Mouse (Mus musculus): ENCODE measurements around the gene Nxf1. TPM values are rescaled to one million over a fixed set of nuclear protein-coding genes. Genes with fewer than 3 reads are reported as not detected.
"Not testable (repeated sequence)": the region's sequence is repeated elsewhere in the genome, so short reads cannot be mapped to it uniquely, and the experiment has no call there.

Nxf1 gene
- polyA plus RNA-seq, 1 experiment from 2014 or later, result 88.8 TPM

DNA sequence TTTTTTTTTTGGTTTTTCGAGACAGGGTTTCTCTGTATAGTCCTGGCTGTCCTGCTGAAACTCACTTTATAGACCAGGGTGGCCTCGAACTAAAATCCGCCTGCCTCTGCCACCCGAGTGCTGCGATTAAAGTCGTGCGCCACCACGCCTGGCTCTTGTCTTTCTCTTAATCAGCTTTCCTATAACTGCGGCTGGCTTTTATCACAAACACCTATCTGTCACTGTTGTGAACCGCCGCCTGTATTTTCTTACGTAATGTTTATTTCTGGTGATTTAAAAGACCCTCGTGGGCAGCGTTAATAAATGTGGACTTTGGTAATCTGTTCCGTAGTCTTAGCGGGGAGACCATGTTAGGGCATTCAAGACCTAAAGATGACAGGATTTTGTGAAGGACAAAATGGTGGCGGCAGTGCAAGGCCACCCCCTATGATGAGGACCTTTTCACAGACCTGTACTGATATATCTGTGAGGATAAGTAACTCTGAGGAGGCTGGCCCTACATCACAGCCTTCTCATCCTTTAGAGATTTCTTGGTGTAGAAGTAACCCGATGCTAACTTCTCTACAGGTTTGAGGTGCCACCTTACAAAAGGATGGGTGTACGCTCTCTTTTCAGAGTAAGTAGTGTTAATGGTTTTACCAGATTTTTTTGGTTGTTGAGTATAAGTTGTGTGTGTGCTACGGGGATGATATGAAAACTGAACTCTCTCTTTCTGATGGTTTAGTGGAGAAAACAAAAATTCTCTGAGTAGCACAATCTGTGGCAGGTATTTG, 33.1 kb upstream of the Nxf1 start:
- ATAC-seq (0 out of 2 replicates have a peak, but pooled peaks have one; percentile 12), DNase-seq (ENCODE audit: low spot score) (peak; percentile 68)
- peak overlapping the region; percentile 70 for H3K4me3 ChIP-seq (ENCODE audit: low read depth, low read length)
- no peaks in the 10 kb centered on the region for H3K27me3 ChIP-seq (replicated peaks; ENCODE audit: insufficient read depth, low read length)
- TF ChIP-seq CTCF (IDR thresholded peaks at IDR 0.05) (no peak), EP300 (IDR thresholded peaks at IDR 0.05) (peak; percentile 37; the same call in 1 of the 2 replicates)
- peaks cover 12% of the 10 kb centered on the region; the same call in 1 of the 2 replicates for H3K36me3 ChIP-seq (ENCODE audit: insufficient read depth, low read length)
- peak overlapping the region; percentile 82 for H3K9ac ChIP-seq (replicated peaks; ENCODE audit: low read depth)
- H3K27ac ChIP-seq (ENCODE audit: low read length), result peak overlapping the region; percentile 91
- 1% methylated on average over 20 of the region's 20 CpGs for WGBS
- H3K9me3 ChIP-seq (ENCODE audit: low read length), result no peaks in the 10 kb centered on the region
- no peaks in the 10 kb centered on the region; the same call in 1 of the 2 replicates for H3K4me1 ChIP-seq (ENCODE audit: insufficient read depth, low read depth, low read length)
- H3K4me2 ChIP-seq (replicated peaks; ENCODE audit: low read depth, low read length), result peak overlapping the region; percentile 64

DNA sequence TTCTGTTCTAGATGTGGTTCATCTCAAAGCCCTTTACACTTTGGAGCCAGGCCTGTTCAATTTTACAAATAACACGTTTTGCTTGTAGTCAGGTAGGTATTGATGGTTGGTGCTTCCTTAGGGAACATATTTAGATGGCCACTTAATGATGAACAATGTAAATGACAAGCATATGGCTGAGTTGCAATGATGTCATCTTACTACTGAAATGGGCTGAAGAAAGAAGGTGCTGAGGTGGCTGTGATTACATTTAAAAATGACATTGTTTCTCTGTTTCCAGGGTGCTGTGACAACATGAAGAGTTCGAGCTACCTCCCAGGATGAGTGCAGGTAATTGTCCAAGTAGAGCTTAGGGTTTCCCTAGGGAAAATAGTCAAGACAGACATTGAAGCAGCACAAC, 32.5 kb upstream of the Nxf1 start:
- TF ChIP-seq CTCF (IDR thresholded peaks at IDR 0.05), result no peak
- no peak for TF ChIP-seq EP300 (IDR thresholded peaks at IDR 0.05)
- peak overlapping the region; percentile 82 for H3K9ac ChIP-seq (replicated peaks; ENCODE audit: low read depth)
- H3K4me3 ChIP-seq (ENCODE audit: low read depth, low read length), result peak overlapping the region; percentile 70; the same call in 1 of the 2 replicates
- H3K9me3 ChIP-seq (ENCODE audit: low read length), result no peaks in the 10 kb centered on the region
- 0% methylated on average over 2 of the region's 2 CpGs for WGBS
- H3K36me3 ChIP-seq (ENCODE audit: insufficient read depth, low read length), result peaks cover 12% of the 10 kb centered on the region; the same call in 1 of the 2 replicates
- H3K27me3 ChIP-seq (replicated peaks; ENCODE audit: insufficient read depth, low read length), result no peaks in the 10 kb centered on the region
- ATAC-seq (no peak), DNase-seq (ENCODE audit: low spot score) (no peak)
- H3K4me2 ChIP-seq (replicated peaks; ENCODE audit: low read depth, low read length), result peak overlapping the region; percentile 64
- no peaks in the 10 kb centered on the region; the same call in 1 of the 2 replicates for H3K4me1 ChIP-seq (ENCODE audit: insufficient read depth, low read depth, low read length)
- no peak overlapping the region for H3K27ac ChIP-seq (ENCODE audit: low read length)

DNA sequence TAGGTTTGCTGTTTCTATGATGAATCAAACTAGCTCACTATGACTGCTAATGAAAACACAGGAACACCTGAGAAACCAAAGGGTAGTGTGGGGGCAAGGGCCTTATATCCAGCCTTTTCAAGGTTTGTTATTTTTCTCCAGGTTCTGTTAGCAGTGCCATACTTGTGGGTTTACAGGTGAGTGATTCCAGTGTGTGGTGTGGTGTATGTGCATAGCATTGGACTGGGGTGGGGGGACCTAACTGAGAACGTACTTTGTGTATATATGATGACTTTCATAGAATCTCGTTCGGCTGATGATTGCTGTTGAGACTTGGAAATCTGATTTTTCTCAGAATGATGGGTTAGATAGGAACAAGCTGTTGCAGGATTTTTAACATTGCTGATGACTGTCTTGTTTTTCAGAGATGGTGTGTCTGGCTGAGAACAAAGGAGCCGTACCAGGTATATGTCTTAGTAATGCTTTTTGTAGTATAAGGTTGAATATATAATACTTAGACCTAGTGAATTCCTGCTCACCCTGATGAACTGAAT, 31.7 kb upstream of the Nxf1 start:
- no peak for TF ChIP-seq CTCF (IDR thresholded peaks at IDR 0.05)
- TF ChIP-seq EP300 (IDR thresholded peaks at IDR 0.05), result no peak

DNA sequence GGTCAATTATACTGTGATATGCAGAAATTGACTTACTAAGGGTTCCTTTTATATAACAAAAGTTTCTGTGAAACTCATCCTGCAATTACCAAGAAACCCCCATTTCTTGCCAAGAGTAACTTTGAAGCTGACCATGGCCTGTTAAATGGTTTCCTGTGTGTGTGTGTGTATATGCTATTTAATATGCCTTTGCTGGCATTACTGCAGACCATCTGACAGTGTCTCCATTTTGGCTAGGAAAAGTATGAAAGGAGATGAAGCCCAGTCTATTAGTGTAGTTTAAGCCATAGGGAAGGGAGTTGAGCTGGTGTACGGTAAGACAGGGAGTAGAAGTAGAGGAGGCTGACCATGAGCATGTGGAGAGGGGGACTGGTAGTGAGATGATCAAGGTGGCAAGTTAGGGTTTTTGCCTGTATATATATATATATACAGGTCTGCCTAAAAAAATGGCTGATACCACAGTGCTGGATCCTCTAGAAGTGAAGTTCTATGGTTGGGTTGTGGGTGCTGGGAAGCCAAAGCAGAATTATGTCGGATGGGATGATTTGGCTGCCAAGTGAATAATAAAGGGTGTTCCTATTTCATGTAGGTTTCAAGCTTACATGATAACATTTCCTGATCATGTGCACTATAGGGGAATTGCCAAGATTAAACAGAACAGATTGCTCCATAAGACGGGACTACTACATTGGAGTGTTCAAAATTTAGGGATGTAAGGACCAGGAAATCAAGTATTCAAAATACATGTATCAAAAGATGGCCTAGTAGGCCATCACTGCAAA, 30.1 kb upstream of the Nxf1 start:
- no peak overlapping the region for H3K27ac ChIP-seq (ENCODE audit: low read length)
- 26% methylated on average over 3 of the region's 3 CpGs for WGBS

More for the DNA sequence above, 31.7 kb upstream of the Nxf1 start:
- ATAC-seq (no peak), DNase-seq (ENCODE audit: low spot score) (no peak)
- Histone ChIP-seq H3K27ac (ENCODE audit: low read length) (no peak overlapping the region), H3K4me3 (ENCODE audit: low read depth, low read length) (no peak overlapping the region), H3K27me3 (replicated peaks; ENCODE audit: insufficient read depth, low read length) (no peaks in the 10 kb centered on the region), H3K9me3 (ENCODE audit: low read length) (no peaks in the 10 kb centered on the region), H3K4me2 (replicated peaks; ENCODE audit: low read depth, low read length) (no peak overlapping the region), H3K36me3 (ENCODE audit: insufficient read depth, low read length) (peaks cover 12% of the 10 kb centered on the region; the same call in 1 of the 2 replicates), H3K9ac (replicated peaks; ENCODE audit: low read depth) (no peak overlapping the region), H3K4me1 (ENCODE audit: insufficient read depth, low read depth, low read length) (no peaks in the 10 kb centered on the region; the same call in 1 of the 2 replicates)
- WGBS, result 35% methylated on average over 4 of the region's 4 CpGs

DNA sequence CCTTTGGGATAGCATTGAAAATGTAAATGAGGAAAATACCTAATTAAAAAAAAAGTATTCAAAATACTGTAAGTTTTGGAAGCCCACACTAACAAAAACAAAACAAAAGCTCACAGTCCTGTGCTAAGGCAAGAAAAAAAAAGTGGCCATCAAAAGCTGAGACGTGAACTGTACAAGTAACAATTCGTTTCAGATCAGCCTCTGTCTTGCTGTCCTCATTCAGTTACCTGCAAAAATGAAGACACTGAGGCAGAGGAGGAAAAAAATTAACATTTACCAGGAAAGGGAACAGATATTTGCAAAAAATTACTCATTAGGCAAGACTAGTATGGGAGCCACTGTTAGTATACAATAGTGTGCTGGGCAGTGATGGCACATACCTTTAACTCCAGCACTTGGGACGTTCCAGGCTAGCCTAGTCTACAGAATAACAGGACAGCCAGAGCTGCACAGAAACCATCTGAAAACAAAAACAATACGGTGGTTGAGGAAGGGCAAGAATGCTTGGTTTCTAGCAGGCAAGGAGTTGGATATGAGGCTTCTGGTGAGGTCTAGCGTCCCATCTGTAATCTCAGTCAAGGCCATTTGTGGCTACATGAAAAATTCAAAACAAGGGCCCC, 29.3 kb upstream of the Nxf1 start:
- Histone ChIP-seq H3K27ac (ENCODE audit: low read length) (no peak overlapping the region), H3K36me3 (ENCODE audit: insufficient read depth, low read length) (peaks cover 12% of the 10 kb centered on the region; the same call in 1 of the 2 replicates), H3K27me3 (replicated peaks; ENCODE audit: insufficient read depth, low read length) (no peaks in the 10 kb centered on the region), H3K4me1 (ENCODE audit: insufficient read depth, low read depth, low read length) (no peaks in the 10 kb centered on the region; the same call in 1 of the 2 replicates), H3K9me3 (ENCODE audit: low read length) (no peaks in the 10 kb centered on the region), H3K9ac (replicated peaks; ENCODE audit: low read depth) (no peak overlapping the region), H3K4me2 (replicated peaks; ENCODE audit: low read depth, low read length) (no peak overlapping the region), H3K4me3 (ENCODE audit: low read depth, low read length) (no peak overlapping the region)
- 16% methylated on average over 5 of the region's 5 CpGs for WGBS
- no peak for ATAC-seq
- DNase-seq (ENCODE audit: low spot score), result no peak
- TF ChIP-seq CTCF (IDR thresholded peaks at IDR 0.05), result no peak

More for the DNA sequence above, 30.1 kb upstream of the Nxf1 start:
- H3K4me2 ChIP-seq (replicated peaks; ENCODE audit: low read depth, low read length), result no peak overlapping the region
- H3K9ac ChIP-seq (replicated peaks; ENCODE audit: low read depth), result no peak overlapping the region
- no peak overlapping the region for H3K4me3 ChIP-seq (ENCODE audit: low read depth, low read length)
- ATAC-seq (no peak), DNase-seq (ENCODE audit: low spot score) (no peak)
- no peaks in the 10 kb centered on the region; the same call in 1 of the 2 replicates for H3K4me1 ChIP-seq (ENCODE audit: insufficient read depth, low read depth, low read length)
- TF ChIP-seq CTCF (IDR thresholded peaks at IDR 0.05) (no peak), EP300 (IDR thresholded peaks at IDR 0.05) (no peak)
- H3K36me3 ChIP-seq (ENCODE audit: insufficient read depth, low read length), result peaks cover 12% of the 10 kb centered on the region; the same call in 1 of the 2 replicates
- H3K27me3 ChIP-seq (replicated peaks; ENCODE audit: insufficient read depth, low read length), result no peaks in the 10 kb centered on the region
- H3K9me3 ChIP-seq (ENCODE audit: low read length), result no peaks in the 10 kb centered on the region

DNA sequence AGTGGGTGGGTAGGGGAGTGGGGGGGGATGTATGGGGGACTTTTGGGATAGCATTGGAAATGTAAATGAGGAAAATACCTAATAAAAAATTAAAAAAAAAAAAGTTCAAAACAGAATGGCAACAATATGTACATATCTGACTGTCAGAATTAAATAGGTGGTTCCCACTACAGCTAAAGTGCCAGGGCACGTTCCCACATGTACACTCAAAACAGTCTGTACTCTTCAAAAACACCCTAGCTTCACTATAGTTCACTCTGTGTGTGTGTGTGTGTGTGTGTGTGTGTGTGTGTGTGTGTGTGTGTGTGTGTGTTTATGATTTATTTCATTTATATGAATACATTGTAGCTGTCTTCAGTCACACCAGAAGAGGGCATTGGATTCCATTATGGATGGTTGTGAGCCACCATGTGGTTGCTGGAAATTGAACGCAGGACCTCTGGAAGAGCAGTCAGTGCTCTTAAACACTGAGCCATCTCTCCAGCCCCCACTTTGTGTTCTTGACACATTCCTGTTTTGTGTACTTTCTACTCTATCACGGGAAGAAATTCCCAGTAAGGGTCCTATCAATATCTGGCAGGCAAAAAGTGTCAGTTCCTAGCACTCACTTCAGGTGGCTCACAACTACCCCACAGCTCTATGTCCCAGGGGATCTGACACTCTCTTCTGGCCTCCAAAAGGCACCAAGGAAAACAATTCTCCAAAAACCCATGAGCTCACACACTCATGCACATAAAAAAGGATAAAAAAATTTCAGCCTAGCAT, 28.4 kb upstream of the Nxf1 start:
- H3K9me3 ChIP-seq (ENCODE audit: low read length); H3K9ac ChIP-seq (replicated peaks; ENCODE audit: low read depth); H3K4me1 ChIP-seq (ENCODE audit: insufficient read depth, low read depth, low read length); DNase-seq (ENCODE audit: low spot score); H3K27ac ChIP-seq (ENCODE audit: low read length); ATAC-seq; H3K27me3 ChIP-seq (replicated peaks; ENCODE audit: insufficient read depth, low read length); H3K4me3 ChIP-seq (ENCODE audit: low read depth, low read length); H3K4me2 ChIP-seq (replicated peaks; ENCODE audit: low read depth, low read length): not testable (repeated sequence)
- peaks cover 12% of the 10 kb centered on the region; the same call in 1 of the 2 replicates for H3K36me3 ChIP-seq (ENCODE audit: insufficient read depth, low read length)
- 29% methylated on average over 3 of the region's 3 CpGs for WGBS

Measured in lung, postnatal 0 days (tissue).